Mouse (Mus musculus): ENCODE data around the gene Tango6. TPM values are rescaled to one million over a fixed set of nuclear protein-coding genes. Genes with fewer than 3 reads are reported as not detected.

Gene Tango6
- polyA plus RNA-seq, 1 experiment from 2014 or later: 3.4 TPM

- no peak overlapping the region for H3K9ac ChIP-seq (ENCODE audit: low read depth, low read length)
- ATAC-seq (ENCODE audit: low read depth): no peak
- H3K27me3 ChIP-seq (ENCODE audit: control insufficient read depth, insufficient read depth, low read depth, low read length): no peaks in the 10 kb centered on the region
- no peak overlapping the region for H3K4me3 ChIP-seq (ENCODE audit: low read depth, low read length)
- H3K4me2 ChIP-seq (ENCODE audit: low read depth, low read length): no peak overlapping the region
- H3K27ac ChIP-seq (ENCODE audit: low read length): no peak overlapping the region
- H3K4me1 ChIP-seq (ENCODE audit: control insufficient read depth, low read depth, low read length): peaks cover 4% of the 10 kb centered on the region; the same call in 1 of the 2 replicates
- 57% methylated on average over 3 of the region's 3 CpGs for WGBS (ENCODE audit: insufficient replicate concordance)
- H3K36me3 ChIP-seq (ENCODE audit: control insufficient read depth, insufficient read depth): no peaks in the 10 kb centered on the region
- H3K9me3 ChIP-seq (replicated peaks; ENCODE audit: control insufficient read depth, low read length): no peaks in the 10 kb centered on the region
Observed at GRCm38 (mm10) chr8:106644957-106645356, 37.9 kb upstream of the Tango6 start.

- ATAC-seq (ENCODE audit: low read depth): no peak
- 57% methylated on average over 2 of the region's 2 CpGs for whole genome bisulfite sequencing (ENCODE audit: insufficient replicate concordance)
- no peaks in the 10 kb centered on the region for H3K36me3 ChIP-seq (ENCODE audit: control insufficient read depth, insufficient read depth)
- H3K9me3 ChIP-seq (replicated peaks; ENCODE audit: control insufficient read depth, low read length): no peaks in the 10 kb centered on the region
- H3K27me3 ChIP-seq (ENCODE audit: control insufficient read depth, insufficient read depth, low read depth, low read length): no peaks in the 10 kb centered on the region
- H3K27ac ChIP-seq (ENCODE audit: low read length): no peak overlapping the region
- H3K4me1 ChIP-seq (ENCODE audit: control insufficient read depth, low read depth, low read length): peaks cover 4% of the 10 kb centered on the region; the same call in 1 of the 2 replicates
- H3K4me2 ChIP-seq (ENCODE audit: low read depth, low read length): no peak overlapping the region
- no peak overlapping the region for H3K4me3 ChIP-seq (ENCODE audit: low read depth, low read length)
- H3K9ac ChIP-seq (ENCODE audit: low read depth, low read length): no peak overlapping the region
Observed at GRCm38 (mm10) chr8:106646153-106646552, 36.7 kb upstream of the Tango6 start.

GRCm38 (mm10) chr8:106646731-106647130 is 36.1 kb upstream of the Tango6 start:
- Histone ChIP-seq H3K9ac (ENCODE audit: low read depth, low read length) (no peak overlapping the region), H3K4me1 (ENCODE audit: control insufficient read depth, low read depth, low read length) (peaks cover 4% of the 10 kb centered on the region; the same call in 1 of the 2 replicates), H3K27ac (ENCODE audit: low read length) (no peak overlapping the region), H3K4me2 (ENCODE audit: low read depth, low read length) (no peak overlapping the region), H3K4me3 (ENCODE audit: low read depth, low read length) (no peak overlapping the region), H3K36me3 (ENCODE audit: control insufficient read depth, insufficient read depth) (no peaks in the 10 kb centered on the region), H3K27me3 (ENCODE audit: control insufficient read depth, insufficient read depth, low read depth, low read length) (no peaks in the 10 kb centered on the region), H3K9me3 (replicated peaks; ENCODE audit: control insufficient read depth, low read length) (no peaks in the 10 kb centered on the region)
- ATAC-seq (ENCODE audit: low read depth): no peak
- 55% methylated on average over 5 of the region's 5 CpGs for WGBS (ENCODE audit: insufficient replicate concordance)

GRCm38 (mm10) chr8:106647387-106647786 is 35.5 kb upstream of the Tango6 start:
- H3K9ac ChIP-seq (ENCODE audit: low read depth, low read length): no peak overlapping the region
- WGBS (ENCODE audit: insufficient replicate concordance): 28% methylated on average over 2 of the region's 2 CpGs
- no peak for ATAC-seq (ENCODE audit: low read depth)
- H3K4me2 ChIP-seq (ENCODE audit: low read depth, low read length): no peak overlapping the region
- H3K27ac ChIP-seq (ENCODE audit: low read length): no peak overlapping the region
- H3K9me3 ChIP-seq (replicated peaks; ENCODE audit: control insufficient read depth, low read length): no peaks in the 10 kb centered on the region
- H3K27me3 ChIP-seq (ENCODE audit: control insufficient read depth, insufficient read depth, low read depth, low read length): no peaks in the 10 kb centered on the region
- no peak overlapping the region for H3K4me3 ChIP-seq (ENCODE audit: low read depth, low read length)
- no peaks in the 10 kb centered on the region for H3K36me3 ChIP-seq (ENCODE audit: control insufficient read depth, insufficient read depth)
- H3K4me1 ChIP-seq (ENCODE audit: control insufficient read depth, low read depth, low read length): no peaks in the 10 kb centered on the region

GRCm38 (mm10) chr8:106648421-106648820 is 34.4 kb upstream of the Tango6 start:
- H3K9ac ChIP-seq (ENCODE audit: low read depth, low read length): no peak overlapping the region
- 77% methylated on average over 8 of the region's 8 CpGs for WGBS (ENCODE audit: insufficient replicate concordance)

GRCm38 (mm10) chr8:106651994-106652393 is 30.9 kb upstream of the Tango6 start:
- WGBS (ENCODE audit: insufficient replicate concordance): 37% methylated on average over 3 of the region's 3 CpGs

More at GRCm38 (mm10) chr8:106648421-106648820, 34.4 kb upstream of the Tango6 start:
- H3K9me3 ChIP-seq (replicated peaks; ENCODE audit: control insufficient read depth, low read length): no peaks in the 10 kb centered on the region
- no peak overlapping the region for H3K4me3 ChIP-seq (ENCODE audit: low read depth, low read length)
- no peaks in the 10 kb centered on the region for H3K4me1 ChIP-seq (ENCODE audit: control insufficient read depth, low read depth, low read length)
- no peaks in the 10 kb centered on the region for H3K27me3 ChIP-seq (ENCODE audit: control insufficient read depth, insufficient read depth, low read depth, low read length)
- no peak overlapping the region for H3K4me2 ChIP-seq (ENCODE audit: low read depth, low read length)
- no peaks in the 10 kb centered on the region for H3K36me3 ChIP-seq (ENCODE audit: control insufficient read depth, insufficient read depth)
- H3K27ac ChIP-seq (ENCODE audit: low read length): no peak overlapping the region
- ATAC-seq (ENCODE audit: low read depth): no peak

GRCm38 (mm10) chr8:106656046-106656445 is 26.8 kb upstream of the Tango6 start:
- no peaks in the 10 kb centered on the region for H3K36me3 ChIP-seq (ENCODE audit: control insufficient read depth, insufficient read depth)
- ATAC-seq (ENCODE audit: low read depth): no peak
- H3K27me3 ChIP-seq (ENCODE audit: control insufficient read depth, insufficient read depth, low read depth, low read length): no peaks in the 10 kb centered on the region
- H3K9ac ChIP-seq (ENCODE audit: low read depth, low read length): no peak overlapping the region
- H3K27ac ChIP-seq (ENCODE audit: low read length): no peak overlapping the region
- no peak overlapping the region for H3K4me3 ChIP-seq (ENCODE audit: low read depth, low read length)
- no peak overlapping the region for H3K4me2 ChIP-seq (ENCODE audit: low read depth, low read length)
- H3K9me3 ChIP-seq (replicated peaks; ENCODE audit: control insufficient read depth, low read length): no peaks in the 10 kb centered on the region
- H3K4me1 ChIP-seq (ENCODE audit: control insufficient read depth, low read depth, low read length): no peaks in the 10 kb centered on the region

More at GRCm38 (mm10) chr8:106651994-106652393, 30.9 kb upstream of the Tango6 start:
- H3K4me3 ChIP-seq (ENCODE audit: low read depth, low read length): no peak overlapping the region
- H3K9me3 ChIP-seq (replicated peaks; ENCODE audit: control insufficient read depth, low read length): no peaks in the 10 kb centered on the region
- H3K36me3 ChIP-seq (ENCODE audit: control insufficient read depth, insufficient read depth): no peaks in the 10 kb centered on the region
- no peaks in the 10 kb centered on the region for H3K27me3 ChIP-seq (ENCODE audit: control insufficient read depth, insufficient read depth, low read depth, low read length)
- no peak overlapping the region for H3K27ac ChIP-seq (ENCODE audit: low read length)
- H3K4me2 ChIP-seq (ENCODE audit: low read depth, low read length): no peak overlapping the region
- no peak for ATAC-seq (ENCODE audit: low read depth)
- no peaks in the 10 kb centered on the region for H3K4me1 ChIP-seq (ENCODE audit: control insufficient read depth, low read depth, low read length)
- no peak overlapping the region for H3K9ac ChIP-seq (ENCODE audit: low read depth, low read length)

GRCm38 (mm10) chr8:106672786-106673185 is 10.1 kb upstream of the Tango6 start:
- Histone ChIP-seq H3K4me2 (ENCODE audit: low read depth, low read length) (no peak overlapping the region), H3K4me1 (ENCODE audit: control insufficient read depth, low read depth, low read length) (no peaks in the 10 kb centered on the region), H3K9me3 (replicated peaks; ENCODE audit: control insufficient read depth, low read length) (no peaks in the 10 kb centered on the region), H3K27me3 (ENCODE audit: control insufficient read depth, insufficient read depth, low read depth, low read length) (no peaks in the 10 kb centered on the region), H3K36me3 (ENCODE audit: control insufficient read depth, insufficient read depth) (no peaks in the 10 kb centered on the region), H3K27ac (ENCODE audit: low read length) (no peak overlapping the region), H3K9ac (ENCODE audit: low read depth, low read length) (no peak overlapping the region), H3K4me3 (ENCODE audit: low read depth, low read length) (no peak overlapping the region)
- 50% methylated on average over 2 of the region's 2 CpGs for WGBS (ENCODE audit: insufficient replicate concordance)
- ATAC-seq (ENCODE audit: low read depth): no peak

GRCm38 (mm10) chr8:106674318-106674717 is 8.6 kb upstream of the Tango6 start:
- WGBS (ENCODE audit: insufficient replicate concordance): 92% methylated on average over 15 of the region's 15 CpGs
- no peaks in the 10 kb centered on the region for H3K36me3 ChIP-seq (ENCODE audit: control insufficient read depth, insufficient read depth)
- no peak for ATAC-seq (ENCODE audit: low read depth)

More at GRCm38 (mm10) chr8:106674318-106674717, 8.6 kb upstream of the Tango6 start:
- no peak overlapping the region for H3K4me3 ChIP-seq (ENCODE audit: low read depth, low read length)
- no peak overlapping the region for H3K9ac ChIP-seq (ENCODE audit: low read depth, low read length)
- H3K27me3 ChIP-seq (ENCODE audit: control insufficient read depth, insufficient read depth, low read depth, low read length): no peaks in the 10 kb centered on the region
- H3K9me3 ChIP-seq (replicated peaks; ENCODE audit: control insufficient read depth, low read length): no peaks in the 10 kb centered on the region
- H3K4me2 ChIP-seq (ENCODE audit: low read depth, low read length): no peak overlapping the region
- H3K27ac ChIP-seq (ENCODE audit: low read length): no peak overlapping the region
- H3K4me1 ChIP-seq (ENCODE audit: control insufficient read depth, low read depth, low read length): no peaks in the 10 kb centered on the region
